Mouse (Mus musculus) midbrain, embryonic 15.5 days (tissue): ENCODE data around the gene Slfn8. TPM values are rescaled to one million over a fixed set of nuclear protein-coding genes. Genes with fewer than 3 reads are reported as not detected.

Experiments used
- microRNA-seq: library from miRNA; unstranded; fragments of <30 nt; microRNA quantifications from one replicate; pipeline ENCODE4, GENCODE M21; 2016
- polyA plus RNA-seq: library from polyadenylated mRNA; unstranded; fragments of >200 nt; fragmentation: Nextera tagmentation; extraction: Ambion mirVana; gene quantifications from 2 replicates; pipeline ENCODE4 v1.2.1, GENCODE M21; 2015

Slfn8 gene
- polyA plus RNA-seq, 1 experiment from 2014 or later, result 0.27 TPM

Small RNA genes lying within 50 kb of the gene (microRNA-seq; reads per million reads assigned to microRNA genes)
- gene Gm27598 (not detected), gene Mir7679 (not detected)

Other genes starting within 250 kb of the Slfn8 start
- gene Lig3, start 239.7 kb downstream of the Slfn8 start, polyA plus RNA-seq, result 27.4 and 29.1 TPM in 2 replicates
- gene Rffl, start 149.6 kb downstream of the Slfn8 start, polyA plus RNA-seq, result 4.1 and 4.6 TPM in 2 replicates
- gene Rad51d, start 130.2 kb downstream of the Slfn8 start, polyA plus RNA-seq, result 12.1 and 13.9 TPM in 2 replicates
- 0.78 and 1.2 TPM in 2 replicates for gene Fndc8, start 128.7 kb downstream of the Slfn8 start, polyA plus RNA-seq
- gene Nle1, start 112.4 kb downstream of the Slfn8 start, polyA plus RNA-seq, result 33.8 and 36.8 TPM in 2 replicates
- gene Unc45b, start 110.3 kb downstream of the Slfn8 start, polyA plus RNA-seq, result 1.3 and 2.0 TPM in 2 replicates
- gene Slfn5, start 69.5 kb downstream of the Slfn8 start, polyA plus RNA-seq, result 1.4 and 1.8 TPM in 2 replicates
- gene Slfn9, start 29.0 kb downstream of the Slfn8 start, polyA plus RNA-seq, result 1.9 and 2.2 TPM in 2 replicates
- 1.6 and 2.2 TPM in 2 replicates for gene Slfn2, start 44.3 kb upstream of the Slfn8 start, polyA plus RNA-seq
- gene Slfn1, start 96.0 kb upstream of the Slfn8 start, polyA plus RNA-seq, result 0.09 and 0.15 TPM in 2 replicates
- 0.18 TPM in 2 replicates for gene Slfn4, start 154.4 kb upstream of the Slfn8 start, polyA plus RNA-seq
- 0.08 and 0.11 TPM in 2 replicates for gene Slfn3, start 170.5 kb upstream of the Slfn8 start, polyA plus RNA-seq